Mouse (Mus musculus): Measurements from ENCODE around the gene Tnfsf11.

Tnfsf11 gene

GRCm38 (mm10) chr14:78287906-78288800, 19.7 kb downstream of the Tnfsf11 start:
- peak; percentile 70 for DNase-seq (ENCODE audit: low read depth)

DNA sequence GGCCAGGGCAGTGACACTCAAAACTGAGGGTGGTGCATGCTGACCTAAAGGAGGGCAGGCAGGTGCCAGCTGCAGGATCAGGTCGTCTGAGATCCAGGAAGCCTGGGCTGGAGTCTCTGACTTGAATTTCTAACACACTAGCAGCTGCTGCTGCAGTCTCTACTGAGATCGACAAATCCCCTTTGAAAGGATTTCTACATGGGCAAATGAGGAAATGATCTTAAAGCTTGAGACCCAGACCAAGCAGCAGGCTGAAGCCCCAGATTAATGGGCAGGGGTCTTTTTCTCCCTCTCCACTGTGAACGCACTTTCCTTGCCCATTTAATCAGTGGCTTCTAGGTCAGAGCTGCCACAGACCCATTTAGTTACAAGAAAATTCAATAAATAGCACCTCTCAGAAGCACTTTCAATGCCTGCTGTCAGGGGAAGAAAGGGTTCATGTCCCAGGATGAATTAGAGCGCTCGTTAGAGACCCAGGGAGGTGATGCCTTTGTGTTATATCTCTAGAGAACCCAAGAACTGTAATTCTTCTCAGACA, 21.8 kb downstream of the Tnfsf11 start:
- DNase-seq (ENCODE audit: low read depth): no peak

DNA sequence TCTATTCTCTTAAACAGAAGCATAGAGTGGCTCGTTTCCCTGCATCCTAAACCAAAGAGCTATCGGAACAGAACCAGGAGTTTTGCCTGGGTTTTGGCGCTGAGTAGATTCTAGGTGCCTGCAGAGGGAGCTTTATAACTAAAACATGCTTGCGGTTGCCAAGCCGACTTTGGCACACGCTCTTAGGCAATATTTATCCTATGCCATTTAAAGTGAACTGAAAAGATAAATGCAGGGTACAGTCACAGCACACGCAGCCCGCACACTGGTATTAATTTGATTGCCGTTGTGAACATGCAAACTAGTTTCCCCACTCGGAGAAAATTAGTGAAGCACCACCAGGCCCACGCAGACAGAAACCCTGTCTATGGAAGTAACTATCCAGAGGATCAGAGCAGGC, 25.4 kb downstream of the Tnfsf11 start:
- no peak for DNase-seq (ENCODE audit: low read depth)

DNA sequence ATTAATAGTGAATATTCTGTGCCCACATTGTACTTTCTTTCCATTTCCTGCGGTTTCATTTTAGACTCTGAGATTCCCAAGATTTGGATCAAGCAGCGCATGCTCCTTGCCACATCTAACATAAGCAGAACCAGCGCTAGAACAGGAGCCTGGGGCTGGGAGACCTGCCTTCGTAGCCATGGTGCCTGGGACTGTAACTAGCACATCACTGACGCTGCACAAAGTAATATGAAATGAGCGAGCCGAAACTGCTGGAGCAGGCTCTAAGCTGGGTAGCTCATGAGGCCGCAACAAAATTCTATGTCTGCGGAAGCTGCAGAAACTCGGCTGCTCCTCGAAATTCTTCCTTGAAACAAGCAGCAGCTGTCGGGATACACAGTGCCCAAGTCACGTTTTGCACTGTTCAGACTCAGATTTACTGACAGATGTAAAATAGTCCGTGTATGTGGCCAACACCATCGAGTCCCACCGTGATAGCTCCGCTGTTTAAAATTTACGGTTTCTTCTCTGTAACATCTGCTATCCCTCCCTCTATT, 31.4 kb downstream of the Tnfsf11 start:
- no peak for DNase-seq (ENCODE audit: low read depth)

GRCm38 (mm10) chr14:78274851-78275250, 33.0 kb downstream of the Tnfsf11 start:
- DNase-seq (ENCODE audit: low read depth): no peak

DNA sequence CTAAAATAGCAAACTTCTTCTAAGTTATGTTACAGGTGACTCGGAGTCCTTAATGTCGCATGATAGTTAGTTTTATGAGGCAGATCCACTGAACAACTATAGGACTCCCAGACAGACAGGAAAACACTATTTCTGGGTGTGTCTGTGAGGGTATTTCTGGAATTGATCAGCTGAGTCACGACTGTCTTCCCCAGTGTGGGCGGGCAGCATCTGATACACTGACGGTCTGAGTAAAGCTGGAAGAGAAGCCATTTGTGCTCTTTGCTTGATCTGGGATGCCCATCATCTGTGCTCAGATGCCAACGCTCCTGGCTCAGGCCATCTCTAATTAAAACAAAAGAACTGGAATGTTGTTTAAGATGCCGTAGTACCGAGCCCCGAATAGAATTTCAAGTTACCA, 33.7 kb downstream of the Tnfsf11 start:
- no peak for DNase-seq (ENCODE audit: low read depth)

GRCm38 (mm10) chr14:78273571-78273970, 34.3 kb downstream of the Tnfsf11 start:
- peak; percentile 81 for DNase-seq (ENCODE audit: low read depth)

GRCm38 (mm10) chr14:78264876-78265275, 43.0 kb downstream of the Tnfsf11 start:
- DNase-seq (ENCODE audit: low read depth): peak; percentile 16

GRCm38 (mm10) chr14:78262596-78262995, 45.2 kb downstream of the Tnfsf11 start:
- DNase-seq (ENCODE audit: low read depth): no peak

DNA sequence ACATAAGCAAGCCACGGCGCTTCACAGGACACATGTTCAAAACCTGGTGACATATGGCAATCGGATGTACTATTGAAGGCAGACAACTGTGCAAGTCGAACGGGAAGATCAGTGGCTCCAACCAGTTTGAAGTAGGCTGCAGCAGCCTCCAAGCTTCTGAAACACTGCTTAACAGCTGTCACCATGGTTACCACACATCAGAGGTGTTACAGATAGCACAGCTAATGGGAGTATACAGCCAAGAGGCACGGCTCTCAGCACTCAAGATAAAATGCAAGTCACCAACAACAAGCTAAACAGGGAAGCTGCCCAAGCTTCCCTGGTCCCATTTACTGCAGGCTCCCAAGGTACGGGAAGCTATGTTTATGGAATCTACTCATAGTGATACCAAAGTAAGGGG, 46.6 kb downstream of the Tnfsf11 start:
- no peak for DNase-seq (ENCODE audit: low read depth)

- DNase-seq (ENCODE audit: low read depth): no peak
Measured at GRCm38 (mm10) chr14:78254017-78254416, 53.8 kb downstream of the Tnfsf11 start.

DNA sequence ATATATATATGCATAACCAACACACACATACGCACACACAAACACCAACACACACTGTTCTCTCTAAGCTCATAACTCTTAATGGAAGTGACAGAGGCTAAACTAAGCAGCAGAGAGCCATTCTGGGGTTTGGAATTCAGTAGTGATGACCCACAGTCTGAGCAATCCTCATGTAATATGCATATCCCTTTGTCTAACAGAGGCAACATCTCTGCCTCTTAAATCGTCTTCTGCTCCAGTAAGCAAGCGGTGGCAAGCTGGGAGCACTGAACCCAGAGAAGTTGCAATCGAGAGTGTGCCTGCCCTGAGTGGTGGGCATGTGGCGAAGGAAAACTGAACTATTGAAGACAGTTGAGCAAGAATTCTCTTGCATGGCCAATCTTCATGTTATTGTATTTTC, 61.2 kb downstream of the Tnfsf11 start:
- no peak for DNase-seq (ENCODE audit: low read depth)

DNA sequence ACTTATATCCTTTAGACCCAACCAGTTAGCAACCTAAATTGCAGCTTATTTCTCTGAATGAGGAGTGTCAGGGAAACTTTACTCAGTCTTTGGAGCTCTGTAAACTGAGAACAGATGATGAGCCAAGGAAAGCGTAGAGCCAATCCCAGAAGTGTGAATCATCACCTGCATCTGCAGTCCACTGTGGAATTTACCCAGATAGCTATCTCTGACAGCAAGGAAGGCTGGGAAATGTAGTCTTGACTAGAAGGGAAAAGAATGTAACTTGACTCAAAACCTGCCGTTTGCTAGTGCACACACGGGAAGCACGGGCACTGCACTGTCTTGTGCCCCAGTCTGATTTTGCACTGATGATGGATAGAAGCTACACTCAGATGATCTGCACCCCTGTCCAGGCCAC, 63.0 kb downstream of the Tnfsf11 start:
- DNase-seq (ENCODE audit: low read depth): no peak

DNA sequence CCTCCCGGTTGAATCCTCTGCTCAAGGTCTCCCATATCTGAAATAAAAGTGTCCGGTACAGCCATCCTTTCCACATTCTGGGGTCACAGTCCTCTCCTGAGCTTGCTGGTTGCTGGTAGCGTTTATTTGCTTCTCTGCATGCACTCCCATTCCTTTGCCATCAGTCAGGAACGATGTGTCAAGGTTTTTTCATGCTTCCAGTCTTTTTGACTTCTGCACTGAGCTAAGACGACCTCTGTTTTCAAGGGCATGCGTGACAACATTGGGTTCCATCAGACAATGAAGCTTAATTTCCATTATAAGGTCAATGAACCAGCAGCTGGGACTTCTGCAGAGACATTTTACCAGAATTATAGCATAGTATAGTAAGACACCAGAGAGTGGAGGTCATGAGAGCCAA, 68.5 kb downstream of the Tnfsf11 start:
- no peak for DNase-seq (ENCODE audit: low read depth)

- no peak for DNase-seq (ENCODE audit: low read depth)
Measured at GRCm38 (mm10) chr14:78237238-78237637, 70.6 kb downstream of the Tnfsf11 start.

- DNase-seq (ENCODE audit: low read depth): no peak
Measured at GRCm38 (mm10) chr14:78236144-78236543, 71.7 kb downstream of the Tnfsf11 start.

GRCm38 (mm10) chr14:78235296-78235695, 72.5 kb downstream of the Tnfsf11 start:
- DNase-seq (ENCODE audit: low read depth): no peak

DNA sequence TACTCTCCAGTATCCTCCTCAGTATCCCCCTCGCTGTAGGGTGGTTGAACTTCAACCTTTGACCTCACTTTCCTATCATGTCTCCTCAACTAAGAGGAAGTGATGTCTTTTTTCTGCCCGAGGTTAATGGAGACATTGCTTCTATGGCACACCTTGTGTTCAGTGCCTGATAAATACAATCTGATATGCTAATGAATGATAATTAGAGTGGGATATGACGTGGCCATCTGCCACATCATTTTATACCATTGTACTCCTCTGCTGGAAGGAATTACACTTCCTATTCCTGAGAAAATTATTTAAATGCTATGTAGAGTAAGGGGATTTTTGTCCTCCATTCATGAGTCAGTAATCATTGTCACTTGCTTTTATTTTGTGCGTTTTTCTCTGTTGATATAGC, 78.8 kb downstream of the Tnfsf11 start:
- no peak for DNase-seq (ENCODE audit: low read depth)

All from induced T-regulatory cell, adult 2 months (primary cell).